In the genomic region with DNA sequence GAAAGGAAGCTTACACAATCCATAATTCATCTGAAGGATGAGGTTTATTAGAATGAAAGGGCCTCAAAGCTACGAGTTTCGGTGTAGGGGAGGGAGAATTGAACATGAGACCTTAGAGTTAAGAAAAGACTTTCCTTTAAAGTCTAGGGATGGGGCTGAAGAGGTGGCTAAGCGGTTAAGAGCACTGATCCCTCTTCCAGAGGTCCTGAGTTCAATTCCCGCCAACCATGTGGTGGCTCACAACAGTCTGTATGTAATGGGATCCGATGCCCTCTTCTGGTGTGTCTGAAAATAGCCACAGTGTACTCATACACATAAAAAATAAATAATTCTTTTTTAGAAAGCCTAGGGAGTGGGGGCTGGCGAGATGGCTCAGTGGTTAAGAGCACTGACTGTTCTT, we compare ENCODE assay signal across 1 mouse cellular context.
TF ChIP-seq lines count a peak whose summit lies in the region.

No protein-coding gene starts in this region.

TF ChIP-seq in CH12.LX, 34 proteins besides CTCF, POLR2A, EP300 and RAD21:
- TF ChIP-seq MAFK (IDR thresholded peaks at IDR 0.05; ENCODE audit: insufficient replicate concordance, low read length) (no peak), ELF1 (IDR thresholded peaks at IDR 0.05; ENCODE audit: low read depth, low read length) (no peak), RCOR1 (conservative IDR thresholded peaks at IDR 0.05; ENCODE audit: low read depth, low read length) (no peak), IRF4 (IDR thresholded peaks at IDR 0.05; ENCODE audit: low read depth, low read length) (no peak), SMC3 (IDR thresholded peaks at IDR 0.05; ENCODE audit: low read depth, low read length) (no peak)
TF ChIP-seq in CH12.LX: peak in this region for 0.
